Mouse (Mus musculus): ENCODE data around the gene Rflna. TPM values are rescaled to one million over a fixed set of nuclear protein-coding genes. Genes with fewer than 3 reads are reported as not detected.
A peak's percentile ranks its signal among the peaks of the same experiment; 100 is the strongest.

The Rflna gene
- polyA plus RNA-seq, 1 experiment from 2014 or later = 11.8 TPM

GRCm38 (mm10) chr5:124963806-124964672, 39.0 kb upstream of the Rflna start:
- H3K9ac ChIP-seq (ENCODE audit: low read length) = peak overlapping the region; percentile 5; the same call in 1 of the 2 replicates
- ATAC-seq (ENCODE audit: insufficient number of reproducible peaks, low FRiP score, low TSS enrichment, low read depth) = peak; percentile 26; the same call in 1 of the 2 replicates
- no peak overlapping the region for H3K4me3 ChIP-seq (ENCODE audit: low read depth, low read length)
- H3K36me3 ChIP-seq (ENCODE audit: control insufficient read depth, insufficient read depth, low read length) = no peaks in the 10 kb centered on the region
- H3K4me2 ChIP-seq (ENCODE audit: low read depth, severe bottlenecking) = no peak overlapping the region
- peak; percentile 57 for DNase-seq (ENCODE audit: low spot score)
- WGBS = 65% methylated on average over 22 of the region's 22 CpGs
- no peaks in the 10 kb centered on the region for H3K27me3 ChIP-seq (ENCODE audit: control insufficient read depth, insufficient read depth, low read length)
- H3K9me3 ChIP-seq (ENCODE audit: control insufficient read depth, low read length) = no peaks in the 10 kb centered on the region
- H3K4me1 ChIP-seq (ENCODE audit: control insufficient read depth, insufficient read depth, low read length) = 0 out of 2 replicates have a peak, but pooled peaks cover 3% of the 10 kb centered on the region
- H3K27ac ChIP-seq (replicated peaks; ENCODE audit: low read depth, low read length) = peak overlapping the region; percentile 69

- H3K4me3 ChIP-seq (ENCODE audit: low read depth, low read length) = no peak overlapping the region
- no peak overlapping the region for H3K9ac ChIP-seq (ENCODE audit: low read length)
- H3K9me3 ChIP-seq (ENCODE audit: control insufficient read depth, low read length) = no peaks in the 10 kb centered on the region
- no peak for ATAC-seq (ENCODE audit: insufficient number of reproducible peaks, low FRiP score, low TSS enrichment, low read depth)
- no peak overlapping the region for H3K4me2 ChIP-seq (ENCODE audit: low read depth, severe bottlenecking)
- no peaks in the 10 kb centered on the region; the same call in 1 of the 2 replicates for H3K4me1 ChIP-seq (ENCODE audit: control insufficient read depth, insufficient read depth, low read length)
- WGBS = 79% methylated on average over 14 of the region's 14 CpGs
- H3K27ac ChIP-seq (replicated peaks; ENCODE audit: low read depth, low read length) = no peak overlapping the region
- H3K27me3 ChIP-seq (ENCODE audit: control insufficient read depth, insufficient read depth, low read length) = no peaks in the 10 kb centered on the region
- H3K36me3 ChIP-seq (ENCODE audit: control insufficient read depth, insufficient read depth, low read length) = no peaks in the 10 kb centered on the region
- no peak for DNase-seq (ENCODE audit: low spot score)
Measured at GRCm38 (mm10) chr5:124966622-124967332, 36.2 kb upstream of the Rflna start.

DNA sequence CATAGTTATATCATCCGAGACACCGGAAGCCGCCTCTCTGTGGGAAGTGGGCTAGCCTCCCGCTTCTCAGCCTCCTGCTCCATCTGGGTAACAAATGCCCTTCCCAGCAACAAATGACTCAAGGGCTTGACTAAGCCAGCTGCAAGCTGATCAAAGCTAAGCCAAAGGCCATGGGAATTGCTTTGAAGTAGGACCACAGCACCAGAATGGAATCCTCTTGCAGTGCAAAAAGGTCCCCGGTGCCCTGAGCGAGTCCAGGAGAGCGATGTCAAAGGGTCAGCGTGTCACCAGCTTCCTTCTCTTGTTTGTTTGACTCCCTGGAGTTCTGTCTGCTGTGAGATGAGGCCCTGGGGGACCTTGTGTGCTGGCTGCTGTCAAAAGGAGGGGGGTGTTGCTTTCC, 33.2 kb upstream of the Rflna start:
- no peak for ATAC-seq (ENCODE audit: insufficient number of reproducible peaks, low FRiP score, low TSS enrichment, low read depth)
- no peak overlapping the region for H3K4me2 ChIP-seq (ENCODE audit: low read depth, severe bottlenecking)

GRCm38 (mm10) chr5:124986222-124986621, 16.8 kb upstream of the Rflna start:
- Histone ChIP-seq H3K27ac (replicated peaks; ENCODE audit: low read depth, low read length) (no peak overlapping the region), H3K36me3 (ENCODE audit: control insufficient read depth, insufficient read depth, low read length) (no peaks in the 10 kb centered on the region), H3K4me1 (ENCODE audit: control insufficient read depth, insufficient read depth, low read length) (no peaks in the 10 kb centered on the region), H3K27me3 (ENCODE audit: control insufficient read depth, insufficient read depth, low read length) (no peaks in the 10 kb centered on the region), H3K9me3 (ENCODE audit: control insufficient read depth, low read length) (peaks cover 2% of the 10 kb centered on the region; the same call in 1 of the 2 replicates), H3K4me3 (ENCODE audit: low read depth, low read length) (no peak overlapping the region), H3K4me2 (ENCODE audit: low read depth, severe bottlenecking) (no peak overlapping the region), H3K9ac (ENCODE audit: low read length) (no peak overlapping the region)
- WGBS = 87% methylated on average over 5 of the region's 5 CpGs
- no peak for DNase-seq (ENCODE audit: low spot score)
- no peak for ATAC-seq (ENCODE audit: insufficient number of reproducible peaks, low FRiP score, low TSS enrichment, low read depth)

More for the DNA sequence above, 33.2 kb upstream of the Rflna start:
- H3K27me3 ChIP-seq (ENCODE audit: control insufficient read depth, insufficient read depth, low read length) = no peaks in the 10 kb centered on the region
- no peaks in the 10 kb centered on the region for H3K36me3 ChIP-seq (ENCODE audit: control insufficient read depth, insufficient read depth, low read length)
- 10% methylated on average over 8 of the region's 8 CpGs for WGBS
- no peak overlapping the region for H3K9ac ChIP-seq (ENCODE audit: low read length)
- H3K9me3 ChIP-seq (ENCODE audit: control insufficient read depth, low read length) = no peaks in the 10 kb centered on the region; the same call in 1 of the 2 replicates
- H3K4me3 ChIP-seq (ENCODE audit: low read depth, low read length) = no peak overlapping the region
- H3K4me1 ChIP-seq (ENCODE audit: control insufficient read depth, insufficient read depth, low read length) = no peaks in the 10 kb centered on the region; the same call in 1 of the 2 replicates
- no peak for DNase-seq (ENCODE audit: low spot score)
- H3K27ac ChIP-seq (replicated peaks; ENCODE audit: low read depth, low read length) = no peak overlapping the region

DNA sequence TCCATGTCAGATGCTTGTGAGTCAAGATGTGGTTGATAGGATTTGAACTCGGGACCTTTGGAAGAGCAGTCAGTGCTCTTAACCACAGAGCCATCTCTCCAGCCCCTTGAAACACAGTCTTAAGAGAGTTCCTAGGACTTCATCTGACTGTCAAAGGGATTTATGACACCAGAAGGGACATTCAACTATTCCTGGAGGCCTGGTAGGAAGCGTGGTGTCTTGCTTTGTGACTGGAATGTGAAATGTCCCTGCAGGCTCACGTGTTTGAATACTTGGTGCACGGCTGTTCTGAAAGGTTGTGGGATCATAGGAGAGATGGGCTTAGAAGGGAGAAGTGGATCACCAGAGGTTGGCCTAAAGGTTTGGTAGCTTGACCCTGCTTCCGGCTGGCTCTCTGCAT, 16.4 kb upstream of the Rflna start:
- ATAC-seq (ENCODE audit: insufficient number of reproducible peaks, low FRiP score, low TSS enrichment, low read depth) = no peak
- H3K4me3 ChIP-seq (ENCODE audit: low read depth, low read length) = no peak overlapping the region
- no peaks in the 10 kb centered on the region for H3K27me3 ChIP-seq (ENCODE audit: control insufficient read depth, insufficient read depth, low read length)
- no peaks in the 10 kb centered on the region for H3K4me1 ChIP-seq (ENCODE audit: control insufficient read depth, insufficient read depth, low read length)
- no peak overlapping the region for H3K27ac ChIP-seq (replicated peaks; ENCODE audit: low read depth, low read length)
- peaks cover 2% of the 10 kb centered on the region; the same call in 1 of the 2 replicates for H3K9me3 ChIP-seq (ENCODE audit: control insufficient read depth, low read length)
- WGBS = 83% methylated on average over 5 of the region's 5 CpGs
- no peaks in the 10 kb centered on the region for H3K36me3 ChIP-seq (ENCODE audit: control insufficient read depth, insufficient read depth, low read length)
- H3K9ac ChIP-seq (ENCODE audit: low read length) = no peak overlapping the region
- no peak for DNase-seq (ENCODE audit: low spot score)
- H3K4me2 ChIP-seq (ENCODE audit: low read depth, severe bottlenecking) = no peak overlapping the region

DNA sequence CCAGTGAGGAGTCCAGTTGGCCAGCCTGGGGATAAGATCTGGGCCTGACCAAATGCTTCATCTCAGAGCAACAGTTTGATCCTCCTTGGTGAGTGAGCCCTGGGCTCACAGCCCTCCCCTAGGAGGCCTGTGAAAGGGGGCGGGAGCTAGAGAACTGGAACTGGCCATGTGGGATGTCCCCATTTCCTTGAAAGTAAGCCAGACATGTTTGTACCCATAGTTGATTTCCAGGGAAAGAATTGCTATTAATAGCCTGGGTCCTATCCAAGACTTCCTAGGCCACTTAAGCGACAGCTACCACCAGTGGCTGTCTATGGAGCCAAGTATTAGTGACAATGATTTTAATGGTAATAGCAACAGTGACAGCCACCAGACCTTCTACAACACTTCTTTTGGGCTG, 13.3 kb upstream of the Rflna start:
- H3K4me2 ChIP-seq (ENCODE audit: low read depth, severe bottlenecking) = no peak overlapping the region
- WGBS = 94% methylated on average over 2 of the region's 2 CpGs
- H3K27me3 ChIP-seq (ENCODE audit: control insufficient read depth, insufficient read depth, low read length) = no peaks in the 10 kb centered on the region
- no peak overlapping the region for H3K27ac ChIP-seq (replicated peaks; ENCODE audit: low read depth, low read length)
- H3K9ac ChIP-seq (ENCODE audit: low read length) = no peak overlapping the region
- ATAC-seq (ENCODE audit: insufficient number of reproducible peaks, low FRiP score, low TSS enrichment, low read depth) (no peak), DNase-seq (ENCODE audit: low spot score) (no peak)
- H3K4me3 ChIP-seq (ENCODE audit: low read depth, low read length) = no peak overlapping the region
- H3K36me3 ChIP-seq (ENCODE audit: control insufficient read depth, insufficient read depth, low read length) = no peaks in the 10 kb centered on the region
- no peaks in the 10 kb centered on the region for H3K9me3 ChIP-seq (ENCODE audit: control insufficient read depth, low read length)
- no peaks in the 10 kb centered on the region for H3K4me1 ChIP-seq (ENCODE audit: control insufficient read depth, insufficient read depth, low read length)

DNA sequence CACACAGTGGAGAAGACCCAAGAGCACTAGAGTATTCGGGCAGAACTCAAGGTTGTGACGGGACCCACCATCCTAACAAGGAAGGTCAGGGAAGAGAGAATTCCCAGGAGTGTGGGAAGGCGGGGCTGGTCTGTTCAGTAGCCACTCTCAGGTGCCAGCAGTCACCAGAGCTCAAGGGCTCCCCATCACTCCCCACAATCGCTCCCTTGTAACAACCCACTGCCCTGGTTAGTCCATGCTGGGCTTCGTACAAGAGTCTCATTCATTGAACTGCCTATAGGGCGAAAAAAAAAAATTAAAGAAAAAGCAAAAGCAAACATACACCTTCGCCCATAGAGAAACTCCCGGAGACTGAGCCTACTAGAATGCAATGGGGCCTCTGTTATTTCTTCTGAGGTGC, 10.7 kb upstream of the Rflna start:
- H3K9ac ChIP-seq (ENCODE audit: low read length) = no peak overlapping the region
- WGBS = 81% methylated on average over 8 of the region's 8 CpGs
- no peak overlapping the region for H3K4me3 ChIP-seq (ENCODE audit: low read depth, low read length)
- H3K27ac ChIP-seq (replicated peaks; ENCODE audit: low read depth, low read length) = no peak overlapping the region
- H3K36me3 ChIP-seq (ENCODE audit: control insufficient read depth, insufficient read depth, low read length) = no peaks in the 10 kb centered on the region
- no peaks in the 10 kb centered on the region for H3K27me3 ChIP-seq (ENCODE audit: control insufficient read depth, insufficient read depth, low read length)
- ATAC-seq (ENCODE audit: insufficient number of reproducible peaks, low FRiP score, low TSS enrichment, low read depth) (no peak), DNase-seq (ENCODE audit: low spot score) (no peak)
- H3K9me3 ChIP-seq (ENCODE audit: control insufficient read depth, low read length) = no peaks in the 10 kb centered on the region
- no peaks in the 10 kb centered on the region; the same call in 1 of the 2 replicates for H3K4me1 ChIP-seq (ENCODE audit: control insufficient read depth, insufficient read depth, low read length)
- no peak overlapping the region for H3K4me2 ChIP-seq (ENCODE audit: low read depth, severe bottlenecking)

- Histone ChIP-seq H3K4me3 (ENCODE audit: low read depth, low read length) (no peak overlapping the region), H3K9me3 (ENCODE audit: control insufficient read depth, low read length) (no peaks in the 10 kb centered on the region), H3K27ac (replicated peaks; ENCODE audit: low read depth, low read length) (peak overlapping the region; percentile 52; the same call in 1 of the 2 replicates), H3K9ac (ENCODE audit: low read length) (no peak overlapping the region), H3K4me2 (ENCODE audit: low read depth, severe bottlenecking) (no peak overlapping the region), H3K4me1 (ENCODE audit: control insufficient read depth, insufficient read depth, low read length) (no peaks in the 10 kb centered on the region; the same call in 1 of the 2 replicates), H3K27me3 (ENCODE audit: control insufficient read depth, insufficient read depth, low read length) (no peaks in the 10 kb centered on the region), H3K36me3 (ENCODE audit: control insufficient read depth, insufficient read depth, low read length) (no peaks in the 10 kb centered on the region)
- no peak for DNase-seq (ENCODE audit: low spot score)
- WGBS = 83% methylated on average over 11 of the region's 11 CpGs
- ATAC-seq (ENCODE audit: insufficient number of reproducible peaks, low FRiP score, low TSS enrichment, low read depth) = no peak
Measured at GRCm38 (mm10) chr5:124992891-124993290, 10.1 kb upstream of the Rflna start.

All from limb, embryonic 11.5 days (tissue).